Mouse (Mus musculus) liver, embryonic 14.5 days (tissue): ENCODE measurements at regions not wholly inside any gene's neighbourhood (a gene's known extent, or its start where the extent isn't known, plus 50 kb on each side); places are given as distances from the start of the nearest gene placed in this dataset.

Source experiments
- CTCF ChIP-seq: IDR thresholded peaks from 2 replicates; pipeline ENCODE4 v1.5.1; 2016; ENCODE audit warnings: antibody characterized with exemption, low read depth, control low read depth
- EP300 ChIP-seq: IDR thresholded peaks from 2 replicates; pipeline ENCODE4 v1.6.1; 2016; ENCODE audit warnings: antibody characterized with exemption, low read depth

- no peak for TF ChIP-seq CTCF
- no peak for TF ChIP-seq EP300
Measured at GRCm38 (mm10) chr10:8100489-8100888, 144.5 kb upstream of the Tab2 start.
